Mouse (Mus musculus): ENCODE results near the gene Zfp846. TPM values are rescaled to one million over a fixed set of nuclear protein-coding genes. Genes with fewer than 3 reads are reported as not detected.

Gene Zfp846
- 1 to 10 TPM in 1 of 2 experiments, under 1 TPM in 1; 0.27 to 3.2 TPM for polyA plus RNA-seq (2012; fragmentation: generic; extraction: Trizol)

DNA sequence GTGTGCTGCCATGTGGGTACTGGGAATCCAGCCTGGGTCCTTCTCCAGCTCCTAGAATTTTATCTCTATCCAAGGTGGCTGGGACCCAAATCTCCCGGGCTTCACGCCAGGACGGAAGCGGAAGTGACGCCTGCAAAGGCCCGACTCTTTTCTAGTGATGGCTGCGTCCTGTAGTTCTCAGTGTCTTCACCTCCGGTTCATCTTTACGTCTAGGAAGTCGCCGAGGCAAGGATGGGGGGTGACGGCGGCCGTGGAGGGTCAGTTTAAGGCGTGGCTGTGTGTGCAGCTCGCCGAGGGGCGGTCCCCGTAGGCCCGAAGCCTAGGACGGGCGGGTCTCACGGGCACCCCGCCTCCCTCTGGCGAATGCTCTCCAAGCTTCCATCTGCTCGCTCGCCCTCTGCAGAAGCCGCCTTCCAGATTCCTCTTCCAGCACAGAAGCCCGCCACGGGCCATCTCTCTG is at the start of gene Zfp846:
TSS of gene Zfp846 (plus strand) at position 117 of the 460 bp plus-strand sequence.

DNA sequence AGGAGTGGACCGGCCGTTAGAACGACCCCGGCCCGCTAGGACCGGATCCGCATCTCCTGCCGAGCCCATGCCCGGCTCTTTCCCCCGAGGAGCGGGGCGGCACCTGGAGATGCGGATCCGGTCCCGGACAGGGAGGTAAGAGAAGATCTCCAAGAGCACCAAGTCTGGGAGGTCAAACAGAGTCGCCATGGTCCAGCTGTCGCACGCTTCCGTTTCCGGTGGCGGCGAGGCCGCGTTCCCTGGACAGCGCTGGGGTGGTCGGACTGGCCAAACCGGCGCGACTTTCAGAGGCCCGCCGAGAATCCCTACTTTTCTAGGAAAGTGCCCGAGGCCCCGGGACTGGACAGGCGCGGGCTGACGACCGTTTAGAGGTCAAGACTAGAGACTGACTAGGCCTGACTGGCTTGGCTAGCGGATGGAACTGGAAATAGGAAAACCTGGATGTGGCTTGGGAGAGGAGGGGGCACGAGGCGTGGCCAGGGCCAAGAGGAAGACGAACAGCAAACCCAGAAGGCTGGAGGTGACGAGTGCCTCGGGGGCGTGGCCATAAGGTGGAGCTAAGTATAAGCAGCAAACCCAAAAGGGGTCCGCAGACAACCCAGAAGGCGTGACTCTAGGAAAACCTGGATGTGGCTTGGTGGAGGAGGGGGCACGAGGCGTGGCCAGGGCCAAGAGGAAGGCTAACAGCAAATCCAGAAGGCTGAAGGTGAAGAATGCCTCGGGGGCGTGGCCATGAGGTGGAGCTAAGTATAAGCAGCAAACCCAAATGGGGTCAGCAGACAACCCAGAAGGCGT is 61.2 kb downstream of the Zfp846 start, which contains the start of gene Ubl5:
TSS of gene Ubl5 (plus strand) at position 778 of the 795 bp plus-strand sequence.

DNA sequence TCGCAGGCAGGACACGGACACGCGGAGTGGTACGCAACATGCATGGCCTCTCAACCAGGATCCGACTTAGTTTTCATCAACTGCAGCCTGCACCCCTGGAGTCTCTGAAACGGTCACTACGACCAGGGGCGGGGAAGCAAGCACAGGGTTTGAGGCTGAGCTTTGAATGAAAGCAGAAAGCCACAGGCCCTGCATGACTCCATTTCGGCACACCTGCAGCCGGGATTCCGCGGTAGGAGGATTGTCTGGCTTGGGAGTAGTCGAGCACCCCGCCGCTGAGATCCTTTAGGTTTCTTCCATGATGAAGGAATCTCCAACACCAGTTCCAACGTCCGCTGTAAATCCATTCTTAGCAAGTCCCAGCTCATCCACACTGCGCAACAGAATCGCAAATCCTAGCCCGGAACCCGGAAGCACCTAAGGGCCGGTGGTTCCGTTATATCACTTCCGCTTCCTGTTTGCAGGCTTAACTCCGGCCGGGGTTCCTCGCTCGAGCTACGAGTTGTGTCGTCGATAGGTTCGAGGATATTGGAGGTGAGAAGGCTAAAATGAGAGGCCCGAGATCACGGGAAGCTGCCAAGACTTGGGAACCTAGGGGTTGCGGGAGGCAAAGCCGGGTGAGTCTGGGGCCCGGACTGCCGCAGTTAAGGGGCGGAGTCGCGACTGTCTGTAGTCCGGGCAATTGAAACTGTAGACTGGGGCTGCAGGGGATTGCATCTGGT is 63.4 kb downstream of the Zfp846 start, which contains the start of gene Fbxl12:
TSS of gene Fbxl12 (minus strand) at position 408 of the 722 bp plus-strand sequence.

DNA sequence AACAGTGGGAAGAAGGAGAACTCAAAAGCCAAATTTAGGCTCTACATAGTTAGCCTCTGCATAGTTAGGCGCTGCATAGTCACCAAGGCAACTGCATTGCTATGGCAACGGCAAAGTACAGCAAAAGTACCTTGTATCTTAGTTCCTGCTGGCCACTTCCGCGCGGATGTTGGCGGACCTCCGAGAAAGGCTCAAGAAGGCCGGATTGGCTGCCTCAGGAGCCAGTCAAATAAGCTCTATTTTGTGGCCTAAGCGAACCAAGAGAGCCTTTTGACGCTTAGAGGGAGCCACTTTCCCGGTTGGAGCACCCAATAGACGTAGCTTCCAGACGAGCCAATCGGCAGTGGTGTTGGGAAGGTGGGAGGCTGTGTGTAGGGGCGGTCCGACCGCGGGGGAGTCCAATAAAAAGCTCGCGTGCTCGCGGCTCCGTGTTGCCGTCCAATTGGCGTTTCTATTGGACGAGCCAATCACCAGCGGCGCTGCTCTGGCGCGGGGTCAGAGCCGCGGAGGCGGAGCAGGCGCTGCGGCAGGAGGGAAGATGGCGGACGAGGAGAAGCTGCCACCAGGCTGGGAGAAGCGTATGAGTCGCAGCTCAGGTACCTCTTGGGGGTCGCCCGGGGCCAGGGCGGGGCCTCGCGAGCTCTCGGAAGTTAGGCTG is 70.6 kb downstream of the Zfp846 start, which contains the start of gene Pin1:
TSS of gene Pin1 (plus strand) at position 494 of the 658 bp plus-strand sequence.

Other genes with a start within 250 kb of the Zfp846 start
- gene Olfr18, start 245.2 kb upstream of the Zfp846 start, polyA plus RNA-seq (2012; fragmentation: generic; extraction: Trizol) = under 1 TPM in 1 of 2 experiments, not detected in 1; 0.01 TPM
- 10 to 100 TPM in 1 of 2 experiments, 1 to 10 TPM in 1; 6.8 to 12.3 TPM for gene Zfp560, start 196.1 kb upstream of the Zfp846 start, polyA plus RNA-seq (2012; fragmentation: generic; extraction: Trizol)
- under 1 TPM; 0.06 to 0.81 TPM for gene Zfp26, start 121.1 kb upstream of the Zfp846 start, polyA plus RNA-seq (2012; fragmentation: generic; extraction: Trizol)
- 1 to 10 TPM in 1 of 2 experiments, under 1 TPM in 1; 0.40 to 6.5 TPM for gene Zfp426, start 88.5 kb upstream of the Zfp846 start, polyA plus RNA-seq (2012; fragmentation: generic; extraction: Trizol)
- gene Zfp266, start 59.9 kb upstream of the Zfp846 start, polyA plus RNA-seq (2012; fragmentation: generic; extraction: Trizol) = 1 to 10 TPM in 1 of 2 experiments, under 1 TPM in 1; 0.25 to 4.9 TPM
- 100 to 1,000 TPM; 828 to 889 TPM for gene Ubl5, start 61.6 kb downstream of the Zfp846 start, polyA plus RNA-seq (2012; fragmentation: generic; extraction: Trizol)
- 10 to 100 TPM in 1 of 2 experiments, 1 to 10 TPM in 1; 4.9 to 16.8 TPM for gene Fbxl12, start 63.5 kb downstream of the Zfp846 start, polyA plus RNA-seq (2012; fragmentation: generic; extraction: Trizol)
- gene Pin1, start 70.8 kb downstream of the Zfp846 start, polyA plus RNA-seq (2012; fragmentation: generic; extraction: Trizol) = 10 to 100 TPM; 28.6 to 44.2 TPM
- under 1 TPM; 0.04 to 0.24 TPM for gene Olfm2, start 165.1 kb downstream of the Zfp846 start, polyA plus RNA-seq (2012; fragmentation: generic; extraction: Trizol)
- 10 to 100 TPM in 1 of 2 experiments, under 1 TPM in 1; 0.21 to 10.8 TPM for gene Col5a3, start 233.8 kb downstream of the Zfp846 start, polyA plus RNA-seq (2012; fragmentation: generic; extraction: Trizol)
- gene Rdh8, start 237.2 kb downstream of the Zfp846 start, polyA plus RNA-seq (2012; fragmentation: generic; extraction: Trizol) = not detected